Mouse (Mus musculus) lung, adult 2 months (tissue): ENCODE results near the gene Trp73. TPM values are rescaled to one million over a fixed set of nuclear protein-coding genes. Genes with fewer than 3 reads are reported as not detected.

ENCODE experiments used
- DNase-seq: peaks from one replicate; pipeline ENCODE4 v3.0.0; 2022
- H3K4me1 ChIP-seq: fragments of 200-500 bp; 2 replicates; pipeline ENCODE4 v1.6.1; 2011; ENCODE audit warnings: low read length; ENCODE audit not compliant: control insufficient read depth, insufficient read depth
- H3K4me3 ChIP-seq: fragments of 200-500 bp; replicated peaks from 2 replicates; pipeline ENCODE3; 2011; ENCODE audit warnings: low read depth, mild to moderate bottlenecking, control low read depth, low read length; ENCODE audit errors: extremely low read depth
- CTCF ChIP-seq: fragments of 200-500 bp; IDR thresholded peaks from 2 replicates; pipeline ENCODE4 v1.5.1; 2011; ENCODE audit warnings: mild to moderate bottlenecking, low read length, control low read depth; ENCODE audit not compliant: insufficient read depth
- POLR2A ChIP-seq: fragments of 200-500 bp; IDR thresholded peaks from 2 replicates; pipeline ENCODE4 v1.6.1; 2011; ENCODE audit warnings: low read depth, mild to moderate bottlenecking, control low read depth, low read length, borderline replicate concordance; ENCODE audit errors: extremely low read depth
- WGBS: fragments of 180-500 bp; shearing (Covaris S2); methylation state at CpG from one replicate; pipeline ENCODE4 v1.1.7; 2018; 5-methylcytosine and 5-hydroxymethylcytosine counted together
- polyA plus RNA-seq: library from polyadenylated mRNA; depleted of rRNA; stranded (reverse); fragments of >200 nt; gene quantifications from 2 replicates; pipeline ENCODE4 v1.2.3, GENCODE M21; 2012

Trp73 gene
- polyA plus RNA-seq, 1 experiment, result 10.0 TPM

GRCm38 (mm10) chr4:154106497-154107061 is 33.4 kb downstream of the Trp73 start:
- no peak for DNase-seq
- Histone ChIP-seq H3K4me3 (no peak overlapping the region), H3K4me1 (no peaks in the 10 kb centered on the region)
- TF ChIP-seq CTCF, result no peak
- 69% methylated on average over 13 of the region's 13 CpGs for WGBS

- no peaks in the 10 kb centered on the region for H3K4me1 ChIP-seq
- 30% methylated on average over 20 of the region's 20 CpGs for WGBS
- peak; percentile 56 for DNase-seq
- H3K4me3 ChIP-seq, result no peak overlapping the region
- TF ChIP-seq CTCF (peak; percentile 82), POLR2A (no peak)
Observed at GRCm38 (mm10) chr4:154105381-154106001, 34.5 kb downstream of the Trp73 start.

- WGBS, result 85% methylated on average over 10 of the region's 10 CpGs
- no peak for TF ChIP-seq POLR2A
- TF ChIP-seq CTCF, result no peak
- Histone ChIP-seq H3K4me3 (no peak overlapping the region), H3K4me1 (no peaks in the 10 kb centered on the region)
- no peak for DNase-seq
Observed at GRCm38 (mm10) chr4:154103912-154104311, 36.1 kb downstream of the Trp73 start.

- TF ChIP-seq POLR2A, result no peak
- no peak for TF ChIP-seq CTCF
- no peak for DNase-seq
- Histone ChIP-seq H3K4me3 (no peak overlapping the region), H3K4me1 (no peaks in the 10 kb centered on the region)
- 61% methylated on average over 8 of the region's 8 CpGs for WGBS
Observed at GRCm38 (mm10) chr4:154103386-154103785, 36.6 kb downstream of the Trp73 start.

- WGBS, result 33% methylated on average over 7 of the region's 7 CpGs
- Histone ChIP-seq H3K4me3 (no peak overlapping the region), H3K4me1 (no peaks in the 10 kb centered on the region)
- DNase-seq, result no peak
- TF ChIP-seq CTCF (no peak), POLR2A (no peak)
Observed at GRCm38 (mm10) chr4:154099361-154099760, 40.6 kb downstream of the Trp73 start.

GRCm38 (mm10) chr4:154096111-154096510 is 43.9 kb downstream of the Trp73 start:
- no peak overlapping the region for H3K4me3 ChIP-seq
- no peak for DNase-seq
- WGBS, result 20% methylated on average over 6 of the region's 6 CpGs
- TF ChIP-seq CTCF, result no peak
- no peak for TF ChIP-seq POLR2A
- H3K4me1 ChIP-seq, result no peaks in the 10 kb centered on the region

GRCm38 (mm10) chr4:154093210-154093609 is 46.8 kb downstream of the Trp73 start:
- peak; percentile 67 for TF ChIP-seq CTCF
- TF ChIP-seq POLR2A, result no peak
- no peaks in the 10 kb centered on the region for H3K4me1 ChIP-seq
- DNase-seq, result peak; percentile 39
- 18% methylated on average over 9 of the region's 9 CpGs for WGBS
- H3K4me3 ChIP-seq, result no peak overlapping the region

- no peak for TF ChIP-seq CTCF
- TF ChIP-seq POLR2A, result no peak
- no peak for DNase-seq
- no peak overlapping the region for H3K4me3 ChIP-seq
- 67% methylated on average over 8 of the region's 8 CpGs for WGBS
- no peaks in the 10 kb centered on the region for H3K4me1 ChIP-seq
Observed at GRCm38 (mm10) chr4:154091356-154091755, 48.7 kb downstream of the Trp73 start.

GRCm38 (mm10) chr4:154089205-154089604 is 50.8 kb downstream of the Trp73 start:
- 44% methylated on average over 5 of the region's 5 CpGs for WGBS
- H3K4me1 ChIP-seq, result no peaks in the 10 kb centered on the region
- DNase-seq, result no peak
- H3K4me3 ChIP-seq, result no peak overlapping the region
- TF ChIP-seq POLR2A (no peak), CTCF (0 out of 2 replicates have a peak, but pooled peaks have one; percentile 2)

- no peaks in the 10 kb centered on the region for H3K4me1 ChIP-seq
- WGBS, result 84% methylated on average over 8 of the region's 8 CpGs
- TF ChIP-seq CTCF, result no peak
- no peak for TF ChIP-seq POLR2A
- H3K4me3 ChIP-seq, result no peak overlapping the region
- no peak for DNase-seq
Observed at GRCm38 (mm10) chr4:154086436-154086835, 53.6 kb downstream of the Trp73 start.
